Mouse (Mus musculus): Measurements from ENCODE around the gene Olfr503.
"Not testable (repeated sequence)": the region's sequence is repeated elsewhere in the genome, so short reads cannot be mapped to it uniquely, and the experiment has no call there.

Gene Olfr503

DNA sequence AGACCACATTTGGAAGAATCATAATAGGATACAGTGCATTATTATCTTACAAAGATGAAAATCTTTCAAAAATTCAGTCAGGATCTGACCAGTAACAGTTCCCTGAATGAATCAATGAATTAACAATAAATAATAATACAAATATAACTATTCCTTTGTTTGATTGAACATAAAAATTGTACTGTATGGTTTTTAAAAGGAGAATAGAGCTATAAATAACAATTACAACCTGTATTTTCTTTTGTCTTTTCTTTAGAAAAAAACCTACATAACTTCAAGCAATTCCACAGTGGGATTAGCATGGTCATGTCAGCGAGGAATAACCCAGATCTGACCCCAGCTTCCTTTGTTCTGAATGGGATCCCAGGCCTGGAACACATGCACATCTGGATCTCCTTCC, at the start of gene Olfr503:
Gene Olfr503, plus strand, starts transcription at position 301 of the 400 bp plus-strand sequence.
- in situ Hi-C loops (cut with MboI, MseI) = not testable (repeated sequence)

DNA sequence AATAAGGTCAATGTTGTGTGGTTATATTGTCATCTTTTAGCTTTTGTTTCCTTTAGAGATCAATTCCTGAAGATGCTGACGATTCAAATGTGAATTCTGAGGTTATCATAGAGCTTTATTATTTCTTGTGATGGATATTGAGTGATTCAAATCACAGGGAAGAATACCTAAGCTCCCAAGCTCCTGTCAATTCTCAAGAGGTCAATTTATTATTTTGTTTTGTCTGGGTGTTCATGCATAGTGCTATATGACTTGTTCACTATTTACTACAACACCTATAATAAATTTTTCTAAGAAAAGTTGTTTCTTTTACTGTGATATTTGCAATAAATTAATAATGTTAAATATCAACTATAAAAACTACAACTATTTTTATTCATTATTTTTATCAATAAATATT, 19.4 kb upstream of the Olfr503 start, which contains the start of gene Olfr502:
Gene Olfr502, minus strand, starts transcription at position 101 of the 400 bp plus-strand sequence.
- in situ Hi-C loops (cut with MboI, MseI) = no loop called here

DNA sequence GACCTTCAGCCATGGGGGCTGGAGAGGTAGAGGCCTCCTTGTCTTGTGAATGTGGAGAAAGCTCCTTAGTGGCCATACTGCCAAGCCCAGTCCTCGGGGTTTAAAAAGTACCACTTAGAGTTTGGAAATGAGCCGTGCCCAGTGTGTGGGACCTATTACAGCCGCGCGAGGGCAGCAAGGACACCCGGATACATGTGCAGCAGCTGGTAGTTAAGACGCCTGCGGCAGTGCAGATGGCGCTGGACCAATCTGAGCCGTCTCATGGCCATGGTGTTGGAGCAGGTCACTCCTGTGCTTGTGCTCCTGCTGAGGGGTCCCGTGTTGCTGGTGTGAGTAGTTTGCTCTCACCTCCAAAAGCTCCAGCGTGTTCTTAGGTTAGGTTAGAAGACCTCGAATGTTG, 1.9 kb upstream of the Olfr503 start:
- in situ Hi-C loops (cut with MboI, MseI) = no loop called here

DNA sequence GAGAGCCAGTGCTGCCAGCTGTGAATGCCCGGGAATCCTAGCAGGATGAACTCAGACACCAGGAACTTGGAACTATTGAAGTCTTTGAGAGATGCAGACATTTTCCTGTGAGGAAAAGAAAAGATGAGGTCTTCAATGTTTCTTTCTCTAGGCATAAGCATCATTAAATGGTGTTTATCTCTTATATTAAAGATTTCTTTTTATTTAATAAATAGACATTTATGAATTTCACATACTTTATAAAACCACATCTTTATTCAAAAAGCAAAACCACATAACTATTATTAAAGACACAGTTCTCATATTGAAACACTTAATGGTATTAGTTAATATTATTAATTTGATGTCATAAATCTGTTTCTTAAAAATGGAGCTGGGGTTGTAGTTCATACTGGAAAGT, 21.4 kb downstream of the Olfr503 start, which contains the start of gene Olfr504:
Gene Olfr504, minus strand, starts transcription at position 101 of the 400 bp plus-strand sequence.
- in situ Hi-C loops (cut with MboI, MseI) = no loop called here

GRCm38 (mm10) chr7:108589797-108590196, 45.5 kb downstream of the Olfr503 start:
- in situ Hi-C loops (cut with MboI, MseI) = no loop called here
